Mouse (Mus musculus) retina, postnatal 7 days (tissue): Measurements from ENCODE around the gene Agrp.

Experiments used
- DNase-seq: peaks from one replicate; pipeline ENCODE4 v3.0.0-alpha.2; 2012; ENCODE audit warnings: low read depth, low spot score

Gene Agrp

DNA sequence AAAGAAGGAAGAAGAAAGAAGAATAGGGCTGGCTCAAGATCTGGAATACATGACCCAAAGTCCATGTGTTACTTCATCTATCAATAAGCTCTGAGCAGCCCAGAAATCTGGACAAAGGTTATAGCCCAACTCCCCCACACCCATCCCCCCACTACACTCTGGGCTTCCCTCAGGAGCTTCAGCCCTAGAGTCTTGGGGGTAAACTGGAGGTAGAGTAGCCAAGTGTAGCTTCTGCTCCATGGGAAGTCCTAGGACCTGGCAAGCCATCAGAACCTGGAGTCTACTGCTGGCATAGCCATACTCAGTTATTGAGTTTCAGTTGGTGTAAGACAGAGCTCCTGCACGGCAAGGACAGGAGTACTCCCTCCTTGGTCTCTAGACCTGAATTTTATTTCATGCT lies 87.7 kb downstream of the Agrp start:
- DNase-seq, result no peak

DNA sequence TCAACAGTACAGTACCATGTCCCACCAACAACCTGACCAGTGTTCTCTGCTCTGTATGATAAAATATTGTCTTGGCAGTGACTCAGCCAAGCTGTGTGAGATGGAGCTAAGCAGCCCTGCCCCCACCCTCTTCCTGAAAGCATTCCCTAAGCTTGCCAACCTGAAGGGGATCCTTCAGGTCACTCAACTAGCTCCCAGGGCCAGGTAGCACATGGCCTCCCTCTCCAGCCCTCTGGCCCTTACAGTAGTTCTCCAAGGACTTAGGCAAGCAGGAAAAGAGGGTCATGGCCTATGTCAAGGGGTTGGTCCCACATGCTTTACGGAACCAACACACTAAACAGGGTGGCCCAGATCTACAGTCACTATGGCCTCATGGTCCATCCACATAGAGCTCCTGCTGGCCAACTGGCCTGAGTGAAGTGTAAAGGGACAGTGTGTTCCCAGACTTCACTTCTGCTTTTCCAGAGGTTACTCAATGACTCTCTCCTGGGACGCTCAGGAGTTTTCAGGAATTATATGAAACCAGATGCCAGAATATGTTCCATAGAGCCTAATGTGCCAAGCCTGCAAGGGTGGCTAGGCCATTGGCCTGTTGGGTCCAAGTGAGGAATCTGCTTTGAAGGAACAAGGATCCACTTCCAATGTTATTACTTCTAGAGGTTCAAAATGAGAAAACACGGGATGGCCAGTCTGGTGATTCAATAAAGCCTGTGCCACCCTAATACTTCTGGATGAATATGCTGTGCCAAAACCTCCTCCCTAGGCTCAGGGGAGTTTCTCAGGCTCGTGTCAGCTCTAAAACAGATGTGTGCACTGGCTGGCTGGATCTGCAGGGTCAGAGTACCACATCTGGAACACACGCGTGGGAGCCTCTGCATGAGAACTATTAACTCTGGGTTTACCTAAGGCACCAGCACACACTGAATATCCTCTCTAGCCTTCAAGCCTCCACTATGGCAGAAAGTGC lies 90.5 kb downstream of the Agrp start:
- DNase-seq, result no peak

DNA sequence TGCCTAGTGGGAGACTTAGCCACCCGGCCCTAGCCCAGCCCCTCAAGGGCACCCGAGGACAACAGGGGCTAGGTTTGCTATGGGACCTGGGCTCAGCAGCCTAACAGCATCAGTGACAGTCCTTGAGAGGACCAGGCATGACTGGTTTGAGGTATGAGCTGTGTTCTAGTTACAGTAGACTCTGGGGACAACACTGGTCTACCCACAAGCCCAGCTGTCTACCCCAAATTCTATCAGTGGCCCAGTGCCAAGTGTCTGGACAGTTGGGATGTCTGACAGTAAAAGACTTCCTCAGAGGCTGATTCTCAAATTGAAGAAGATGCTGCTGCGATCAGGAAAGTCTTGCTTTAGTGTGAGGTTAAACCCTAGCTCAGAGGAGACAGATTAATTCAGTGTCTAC lies 91.9 kb downstream of the Agrp start:
- DNase-seq, result no peak

DNA sequence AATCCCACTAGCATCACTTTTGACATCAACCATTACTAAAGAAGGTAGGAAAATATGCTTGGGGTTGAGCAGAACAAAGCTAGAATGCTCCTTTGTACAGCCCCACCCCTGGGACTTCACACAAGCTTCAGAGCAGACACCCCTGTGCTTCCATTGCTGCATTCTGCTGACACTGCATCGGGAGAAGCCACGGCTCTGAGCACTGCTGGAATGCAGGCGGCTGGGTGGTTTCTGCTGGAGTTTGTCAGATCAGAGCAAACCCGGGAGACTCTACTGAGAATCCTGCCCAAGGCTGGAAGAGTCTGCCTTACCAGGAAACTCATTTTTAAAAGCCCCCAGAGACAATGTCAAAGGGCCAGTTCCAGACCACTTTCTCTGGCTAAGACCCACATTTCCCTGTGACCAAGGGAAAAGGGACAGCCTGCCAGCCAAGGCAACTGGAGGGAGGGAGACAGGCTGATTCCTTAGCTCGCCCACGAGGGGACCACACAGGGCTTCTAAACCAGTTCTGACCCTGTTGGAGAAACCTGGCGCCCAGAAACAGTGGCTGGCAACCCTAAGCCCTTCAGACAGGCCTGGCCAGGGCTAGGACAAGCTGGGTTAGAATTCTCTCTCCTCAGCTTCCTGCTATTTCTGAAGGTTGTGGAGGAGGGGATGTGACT lies 92.5 kb downstream of the Agrp start:
- no peak for DNase-seq

DNA sequence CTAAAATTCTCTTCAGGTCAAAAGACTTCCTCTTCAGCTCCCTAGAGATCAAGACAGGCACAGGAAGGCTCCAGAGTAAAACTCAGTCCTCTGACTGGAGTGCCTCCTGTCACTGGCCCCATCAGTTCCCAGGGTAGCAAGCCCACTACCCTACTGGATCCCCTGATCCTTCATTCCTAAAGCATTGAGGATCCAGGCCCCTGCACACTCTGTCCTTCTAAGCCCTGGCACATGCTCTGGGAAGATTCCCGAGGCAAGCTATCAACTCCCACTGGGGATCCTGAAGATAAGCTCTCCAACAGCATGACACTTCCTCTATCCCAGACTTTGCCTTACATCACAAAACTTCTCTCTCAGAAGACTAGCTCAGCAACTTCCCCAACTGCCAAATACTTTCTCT lies 93.5 kb downstream of the Agrp start:
- no peak for DNase-seq

DNA sequence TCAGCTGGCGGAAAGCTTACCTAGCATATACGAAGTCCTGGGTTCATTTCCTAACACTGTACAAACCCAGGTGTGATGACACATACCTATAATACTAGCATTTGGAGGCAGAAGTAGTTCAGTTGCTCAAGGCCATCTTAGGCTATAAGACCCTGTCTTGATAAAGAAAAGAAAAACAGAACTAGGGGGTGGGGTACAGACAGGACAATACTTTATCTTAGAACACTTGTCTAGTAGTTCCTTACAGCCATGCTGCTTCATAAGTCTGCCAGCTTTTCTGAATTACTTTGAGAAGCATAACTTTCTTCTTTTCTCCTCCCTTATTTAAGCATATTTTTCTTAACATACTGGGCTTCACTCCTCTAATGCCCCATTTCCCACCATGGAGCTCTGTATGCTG lies 94.4 kb downstream of the Agrp start:
- DNase-seq, result no peak

DNA sequence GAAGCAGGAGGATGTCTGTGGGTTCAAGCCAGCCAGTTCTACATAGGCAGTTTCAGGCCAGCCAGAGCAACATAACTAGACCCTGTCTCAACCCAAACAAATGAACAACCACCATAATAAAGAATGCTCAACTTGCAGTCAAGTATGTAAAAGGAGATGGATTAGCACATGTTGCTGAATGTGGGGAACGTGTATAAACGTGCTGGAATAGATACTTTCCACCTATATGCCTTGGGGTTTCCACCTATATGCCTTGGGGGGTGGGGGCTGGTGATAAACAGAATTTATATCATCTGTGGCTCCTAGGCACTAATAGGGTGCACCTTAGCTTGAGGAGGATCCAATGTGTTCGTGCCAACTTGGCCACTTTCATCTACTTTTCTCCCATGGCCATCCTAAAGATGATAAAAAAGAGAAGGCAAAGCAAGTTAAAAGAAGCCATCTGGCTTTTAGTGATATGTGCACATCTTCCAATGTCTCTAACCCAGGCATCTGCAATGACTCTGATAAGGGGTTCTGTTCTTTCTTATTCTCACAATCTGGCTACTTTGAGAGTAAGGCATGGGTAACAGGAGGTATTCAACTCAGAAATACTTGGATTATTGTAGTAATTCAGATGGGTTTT lies 95.0 kb downstream of the Agrp start:
- DNase-seq, result no peak

DNA sequence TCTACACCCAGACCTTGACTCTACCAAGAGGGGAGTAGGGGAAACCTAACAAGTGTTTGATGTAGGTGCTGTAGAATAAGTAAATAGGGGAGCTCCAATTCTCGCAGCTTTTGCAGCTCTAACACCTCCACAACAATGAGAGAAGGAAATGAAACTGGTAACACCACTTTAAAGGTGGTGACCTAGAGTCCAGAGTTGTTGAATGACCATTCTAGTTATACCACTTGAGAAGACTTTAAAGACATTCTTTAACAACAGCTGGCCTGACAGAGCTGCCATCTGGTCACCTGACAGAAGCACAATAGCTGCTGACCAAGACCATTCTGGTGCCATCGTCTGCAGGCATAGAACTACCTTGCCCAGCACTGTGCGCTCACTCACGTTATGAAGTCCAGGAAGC lies 98.3 kb downstream of the Agrp start:
- no peak for DNase-seq

DNA sequence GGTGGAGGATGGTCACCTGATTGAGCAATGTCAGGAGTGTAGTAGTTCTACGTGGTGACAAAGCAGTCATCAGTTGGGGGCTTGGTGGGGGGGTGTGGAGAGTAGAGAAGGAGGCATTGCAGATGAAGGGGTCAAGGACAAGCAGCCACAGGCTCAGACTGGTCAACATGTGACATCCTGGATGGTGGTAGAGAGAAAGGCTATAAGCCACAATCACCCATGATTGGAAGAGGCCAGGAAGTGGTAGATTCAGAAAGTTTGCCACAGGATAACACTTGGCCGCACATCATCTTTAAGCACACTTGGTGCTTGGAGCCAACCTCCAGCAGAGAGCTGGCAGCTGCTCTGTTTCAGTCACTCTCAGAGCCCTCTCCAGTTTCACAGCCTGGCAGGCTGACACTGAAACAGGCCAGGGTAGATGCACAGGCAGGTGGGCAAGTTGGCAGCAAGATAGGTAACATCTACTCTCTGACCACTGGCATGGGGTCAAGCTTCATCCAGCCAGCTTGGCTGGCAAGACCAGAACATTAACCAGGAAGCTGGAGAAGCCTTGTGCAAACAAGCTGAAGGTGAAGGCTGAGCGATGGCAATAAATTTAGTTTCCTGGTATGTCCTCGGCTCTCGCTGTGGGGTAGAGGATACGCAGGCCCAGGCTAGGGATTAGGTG lies 100.0 kb downstream of the Agrp start:
- no peak for DNase-seq

DNA sequence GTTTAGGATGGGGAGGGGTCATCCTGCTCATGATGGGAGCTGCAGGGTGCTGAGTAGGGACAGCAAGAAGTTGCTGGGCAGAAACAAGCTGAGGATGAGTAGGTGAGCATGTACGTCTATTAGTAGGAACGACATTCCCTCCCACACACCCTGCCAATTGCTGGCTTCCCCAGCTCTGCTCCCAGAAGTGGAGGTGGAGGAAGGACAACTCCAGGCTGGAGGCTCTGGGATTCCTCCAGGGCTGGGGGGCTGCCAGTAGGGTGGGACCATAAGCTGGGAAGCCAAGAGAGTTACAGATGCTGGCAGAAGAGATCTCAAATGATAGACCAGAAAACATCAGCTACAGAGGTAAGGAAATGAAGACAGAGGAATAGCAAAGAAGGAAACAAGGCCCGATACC lies 100.6 kb downstream of the Agrp start:
- DNase-seq, result no peak

DNA sequence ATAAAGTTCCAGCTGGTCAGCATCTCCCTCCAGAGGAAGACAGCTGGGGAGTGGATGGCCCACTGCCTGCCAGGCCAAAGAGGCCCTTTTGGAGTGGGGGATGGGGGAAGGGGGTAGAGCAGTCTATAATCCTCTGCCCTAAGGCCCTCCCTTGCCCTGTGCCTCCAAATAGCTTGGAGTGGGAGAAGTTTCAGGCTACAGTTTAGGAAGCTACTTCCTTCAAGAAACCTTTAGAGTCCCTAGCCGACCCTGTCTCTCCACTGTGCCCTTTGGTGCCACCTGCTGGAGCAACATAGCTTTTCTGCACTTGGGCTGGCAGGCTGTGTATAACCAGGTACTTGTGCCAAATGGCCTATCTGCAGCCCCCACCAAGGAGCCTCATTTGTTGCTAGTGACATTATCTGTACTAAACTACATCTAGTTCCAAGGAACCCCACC lies 103.3 kb downstream of the Agrp start:
- DNase-seq, result peak; percentile 65

DNA sequence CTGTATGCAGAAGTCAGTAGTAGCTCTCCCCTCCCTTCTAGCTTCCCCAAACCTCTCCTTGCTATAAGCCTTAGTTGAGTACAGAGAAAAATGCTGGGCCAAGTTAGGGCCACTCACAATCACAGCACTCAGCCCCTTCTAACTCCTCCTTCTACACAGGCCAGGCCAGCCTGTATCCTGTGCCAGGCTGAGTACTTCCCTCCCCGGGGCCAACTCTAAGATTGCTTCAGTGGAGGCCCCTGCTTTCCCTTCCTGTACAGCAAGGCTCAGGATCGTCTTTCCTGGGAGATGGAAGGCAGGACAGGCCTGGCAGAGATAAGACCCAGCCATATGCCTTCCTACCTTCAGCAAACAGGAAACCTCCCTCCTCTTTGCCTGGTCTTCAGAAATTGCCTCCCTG lies 103.8 kb downstream of the Agrp start:
- no peak for DNase-seq

DNA sequence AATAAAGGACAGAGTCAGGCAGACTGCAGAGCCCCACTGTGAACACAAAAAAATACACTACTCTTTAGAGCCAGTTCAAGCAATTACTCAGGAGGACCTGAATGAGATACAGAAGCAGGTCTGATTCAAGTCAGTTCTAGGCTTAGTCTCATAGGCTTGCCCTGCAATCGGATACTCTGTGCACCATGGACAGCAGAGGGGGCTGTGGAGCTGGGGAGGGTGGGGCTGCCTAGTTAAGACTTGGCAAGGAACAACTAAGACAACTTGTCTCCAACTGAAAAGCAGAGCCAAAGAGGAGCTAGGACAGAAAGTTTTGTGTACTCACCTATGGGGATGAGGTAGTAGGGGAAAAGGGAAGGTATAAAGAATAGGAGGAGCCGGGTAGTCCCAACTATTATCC lies 105.4 kb downstream of the Agrp start:
- no peak for DNase-seq

DNA sequence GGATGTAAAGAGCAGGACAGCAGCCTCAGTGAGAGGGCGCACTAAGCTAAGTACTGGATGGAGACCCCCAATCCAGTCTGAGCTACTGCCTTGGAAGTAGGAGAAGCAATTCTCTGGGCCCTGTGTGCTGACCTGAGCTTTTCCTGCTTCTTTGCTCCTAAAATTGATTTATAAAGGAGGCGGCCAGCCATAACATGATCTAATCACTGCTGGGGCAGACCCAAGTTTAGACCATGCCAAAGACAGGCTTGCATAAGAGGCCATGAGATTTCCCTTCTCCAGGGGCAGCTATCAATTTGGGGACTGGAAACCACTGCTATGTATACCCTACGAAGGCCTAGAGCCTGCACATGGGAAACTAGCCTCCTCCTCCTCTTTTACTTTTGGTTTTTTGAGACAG lies 107.9 kb downstream of the Agrp start:
- DNase-seq, result no peak

DNA sequence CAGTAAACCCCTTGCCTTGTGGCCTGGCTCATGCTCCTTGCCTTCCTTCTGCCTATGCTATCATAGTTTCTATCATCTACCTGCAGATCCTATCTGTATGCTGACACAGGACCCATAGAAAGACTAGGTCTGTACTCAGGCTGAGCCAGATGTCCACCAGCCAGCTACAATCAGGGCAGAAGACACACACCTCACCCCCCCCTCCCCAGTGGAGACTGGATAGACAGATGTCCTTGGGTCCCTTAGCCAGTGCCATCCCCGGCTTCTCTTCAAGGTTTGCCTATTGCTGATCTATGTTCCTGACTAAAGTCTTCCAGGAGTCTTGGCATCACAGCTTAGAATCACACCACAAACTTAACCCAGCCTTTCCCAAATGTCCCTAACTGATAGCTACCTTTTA lies 109.0 kb downstream of the Agrp start:
- DNase-seq, result no peak

DNA sequence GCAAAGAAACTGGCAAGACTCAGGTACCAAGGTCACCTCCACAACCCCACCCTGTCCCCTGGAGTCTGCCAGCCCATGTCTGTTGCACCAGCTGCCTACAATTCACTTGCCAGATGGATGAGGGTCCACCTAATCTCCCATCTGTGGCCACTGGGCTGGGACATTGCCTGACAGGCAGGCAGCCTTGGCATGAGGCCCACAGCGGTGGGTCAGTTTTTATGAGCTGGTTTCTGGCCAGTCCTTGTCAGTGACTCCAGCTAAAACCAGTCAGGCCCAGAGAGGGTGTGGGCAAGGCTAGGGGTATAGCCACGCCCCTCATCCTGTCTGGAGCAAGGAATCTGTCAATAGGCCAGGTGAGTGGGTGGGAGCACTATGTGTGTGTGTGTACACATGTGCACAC lies 110.1 kb downstream of the Agrp start:
- no peak for DNase-seq

DNA sequence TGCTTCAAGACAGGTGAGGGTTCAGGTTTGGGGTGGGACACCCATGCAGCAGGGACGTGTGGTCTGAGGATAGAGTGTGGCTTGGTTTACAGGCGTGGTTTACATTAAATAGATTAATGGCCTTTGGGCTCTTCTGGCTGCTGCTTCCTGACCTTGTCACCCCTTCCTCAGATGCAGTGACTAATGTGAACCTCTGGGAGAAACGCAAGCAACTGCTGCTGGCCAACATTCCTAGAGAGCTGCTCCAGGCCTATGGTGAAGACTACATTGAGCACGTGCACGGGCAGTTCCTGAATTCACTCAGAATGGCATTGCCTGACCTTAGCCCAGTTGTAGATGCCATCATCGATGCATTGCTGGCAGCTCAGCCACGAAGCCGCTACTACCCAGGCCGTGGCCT lies 114.3 kb downstream of the Agrp start:
- DNase-seq, result no peak

DNA sequence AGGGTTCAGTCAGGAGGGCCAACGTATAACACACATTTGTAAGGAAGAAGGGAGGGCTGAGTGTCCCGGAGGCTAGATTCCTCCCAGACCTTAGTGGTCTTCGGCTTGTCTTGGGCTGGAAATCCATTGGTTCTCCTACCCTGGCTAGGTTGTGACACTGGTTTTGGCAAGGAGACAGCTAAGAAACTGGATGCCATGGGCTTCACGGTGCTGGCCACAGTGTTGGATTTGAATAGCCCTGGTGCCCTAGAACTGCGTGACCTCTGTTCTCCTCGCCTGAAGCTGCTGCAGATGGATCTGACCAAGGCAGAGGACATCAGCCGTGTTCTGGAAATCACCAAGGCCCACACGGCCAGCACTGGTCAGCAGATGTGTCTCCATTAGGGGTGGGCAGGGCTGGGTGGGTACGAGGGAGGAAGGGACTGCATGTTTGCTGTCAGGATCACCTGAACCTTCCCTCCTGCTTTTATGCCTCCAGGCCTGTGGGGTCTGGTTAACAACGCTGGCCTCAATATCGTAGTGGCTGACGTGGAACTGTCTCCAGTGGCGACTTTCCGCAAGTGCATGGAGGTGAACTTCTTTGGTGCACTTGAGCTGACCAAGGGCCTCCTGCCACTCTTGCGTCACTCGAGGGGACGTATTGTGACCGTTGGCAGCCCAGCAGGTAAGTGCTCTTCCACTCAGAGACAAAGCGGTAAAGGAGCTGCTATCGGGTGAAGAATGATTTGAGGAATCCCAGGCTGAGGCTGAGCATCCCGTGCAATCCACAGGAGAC lies 115.0 kb downstream of the Agrp start:
- no peak for DNase-seq

DNA sequence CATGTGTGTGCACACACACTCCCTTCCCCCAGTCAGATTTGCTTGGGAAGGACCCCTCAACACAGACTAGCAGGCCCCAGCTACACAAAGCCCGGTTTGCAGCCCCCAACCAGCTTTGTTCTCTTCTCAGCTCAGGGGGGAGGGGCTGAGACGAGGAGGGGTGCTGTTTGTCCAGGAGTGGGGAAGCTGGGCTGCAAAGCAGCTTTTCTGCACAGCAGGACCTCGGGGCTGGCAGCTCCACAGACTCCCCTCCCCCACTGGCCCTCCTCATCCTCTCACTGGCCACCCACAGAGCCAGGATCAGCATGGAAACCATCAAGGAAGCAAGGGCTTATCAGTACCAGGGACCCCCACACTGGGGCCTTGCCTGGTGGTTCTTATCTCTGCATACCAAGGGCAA lies 116.1 kb downstream of the Agrp start:
- DNase-seq, result no peak

DNA sequence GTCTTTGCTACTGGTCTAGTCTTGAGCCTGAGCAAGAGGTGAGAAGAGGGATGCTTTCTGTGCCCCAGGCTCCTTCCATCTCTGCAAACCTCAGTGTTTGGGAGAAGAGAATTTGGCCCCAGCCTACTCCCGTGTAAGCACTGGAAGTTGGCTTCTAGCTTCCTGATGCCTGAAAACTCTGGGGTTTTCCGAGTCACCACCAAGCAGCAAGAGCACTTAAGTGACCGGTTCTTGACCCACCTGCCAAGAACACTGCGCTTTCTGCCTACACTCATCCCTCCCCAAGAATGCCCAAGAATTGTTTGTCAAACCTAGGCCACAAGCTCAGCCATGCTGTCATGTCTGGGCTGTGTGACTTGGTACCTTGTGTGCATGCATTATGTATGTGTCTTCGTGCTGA lies 116.7 kb downstream of the Agrp start:
- no peak for DNase-seq

DNA sequence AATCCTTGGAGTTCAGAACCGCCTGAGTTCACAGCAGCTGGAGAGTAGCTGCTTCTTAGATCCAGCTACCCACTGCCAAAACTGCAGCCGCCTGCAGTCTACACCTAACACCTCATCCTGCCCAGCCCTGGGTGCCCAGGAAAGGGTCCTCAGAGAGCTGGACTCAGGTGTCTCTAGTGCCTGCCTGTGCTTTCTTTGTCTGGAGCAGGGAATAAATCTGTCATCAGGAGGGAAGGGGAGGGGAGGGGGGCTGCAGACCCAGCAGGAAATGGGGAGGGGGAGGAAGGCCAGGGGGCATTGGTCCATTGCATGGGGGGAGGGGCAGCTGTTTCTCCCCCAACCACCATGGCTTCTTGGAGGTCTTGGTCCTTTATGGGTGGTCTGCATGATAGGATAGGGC lies 117.6 kb downstream of the Agrp start:
- DNase-seq, result no peak
